Mouse (Mus musculus) right cerebral cortex, adult 2 months (tissue): Measurements from ENCODE around the gene Dok7.

Source experiments
- DNase-seq, 2 experiments: peaks; one replicate each; pipeline ENCODE4 v3.0.0; 2021 to 2022; ENCODE audit warnings: low spot score in 2 of 2

Dok7 gene

GRCm38 (mm10) chr5:35057582-35057981 lies 1.0 kb downstream of the Dok7 start:
- no peak for DNase-seq

- DNase-seq: no peak
Observed at GRCm38 (mm10) chr5:35058216-35058615, 1.6 kb downstream of the Dok7 start.

- no peak for DNase-seq
Observed at GRCm38 (mm10) chr5:35060098-35060497, 3.5 kb downstream of the Dok7 start.

- DNase-seq: no peak
Observed at GRCm38 (mm10) chr5:35069841-35070240, 13.3 kb downstream of the Dok7 start.

GRCm38 (mm10) chr5:35070314-35070713 lies 13.7 kb downstream of the Dok7 start:
- no peak for DNase-seq

- DNase-seq: peak; percentile 20 to 28
Observed at GRCm38 (mm10) chr5:35070953-35071352, 14.4 kb downstream of the Dok7 start.

- DNase-seq: no peak
Observed at GRCm38 (mm10) chr5:35071855-35072254, 15.3 kb downstream of the Dok7 start.

- DNase-seq: no peak
Observed at GRCm38 (mm10) chr5:35073235-35073634, 16.7 kb downstream of the Dok7 start.

GRCm38 (mm10) chr5:35073992-35074391 lies 17.4 kb downstream of the Dok7 start:
- DNase-seq: peak in 1 of 2 experiments; percentile 17

- no peak for DNase-seq
Observed at GRCm38 (mm10) chr5:35076369-35076768, 19.8 kb downstream of the Dok7 start.

GRCm38 (mm10) chr5:35079101-35079500 lies 22.5 kb downstream of the Dok7 start:
- DNase-seq: no peak

- no peak for DNase-seq
Observed at GRCm38 (mm10) chr5:35084913-35085312, 28.3 kb downstream of the Dok7 start.

GRCm38 (mm10) chr5:35088785-35089613 lies 32.4 kb downstream of the Dok7 start:
- peak; percentile 66 to 73 for DNase-seq

- no peak for DNase-seq
Observed at GRCm38 (mm10) chr5:35089614-35089963, 33.0 kb downstream of the Dok7 start.

GRCm38 (mm10) chr5:35091636-35092035 lies 35.1 kb downstream of the Dok7 start:
- DNase-seq: no peak

GRCm38 (mm10) chr5:35103086-35103485 lies 46.5 kb downstream of the Dok7 start:
- DNase-seq: no peak

- no peak for DNase-seq
Observed at GRCm38 (mm10) chr5:35103528-35103927, 47.0 kb downstream of the Dok7 start.

- no peak for DNase-seq
Observed at GRCm38 (mm10) chr5:35104183-35104959, 47.8 kb downstream of the Dok7 start.

GRCm38 (mm10) chr5:35104960-35105921 lies 48.7 kb downstream of the Dok7 start, which contains the start of gene Lrpap1:
Gene Lrpap1 (minus strand): TSS chr5:35105766.
- DNase-seq: peak; percentile 84 to 88

- no peak for DNase-seq
Observed at GRCm38 (mm10) chr5:35105922-35106298, 49.3 kb downstream of the Dok7 start.

GRCm38 (mm10) chr5:35112444-35112843 lies 55.9 kb downstream of the Dok7 start:
- peak; percentile 62 to 77 for DNase-seq

GRCm38 (mm10) chr5:35116002-35116401 lies 59.4 kb downstream of the Dok7 start:
- no peak for DNase-seq
